Mouse (Mus musculus): Measurements from ENCODE around the gene Klra17. TPM values are rescaled to one million over a fixed set of nuclear protein-coding genes. Genes with fewer than 3 reads are reported as not detected.
"Not testable (repeated sequence)": the region's sequence is repeated elsewhere in the genome, so short reads cannot be mapped to it uniquely, and the experiment has no call there.

The Klra17 gene
- 0.06 TPM for polyA plus RNA-seq (2012; fragmentation: generic; extraction: Trizol)

- no peak for TF ChIP-seq TCF12 (IDR thresholded peaks at IDR 0.05; ENCODE audit: insufficient read depth, poor library complexity, severe bottlenecking)
- TF ChIP-seq POLR2AphosphoS2 (IDR thresholded peaks at IDR 0.05; ENCODE audit: insufficient read length, low read depth): no peak
- TF ChIP-seq MAX (IDR thresholded peaks at IDR 0.05; ENCODE audit: low read depth): no peak
- H3K79me2 ChIP-seq (ENCODE audit: control insufficient read depth, insufficient read depth): no peaks in the 10 kb centered on the region
- H3ac ChIP-seq (ENCODE audit: control insufficient read depth, insufficient read length): no peak within 1 kb of the TSS
- no peaks in the 10 kb centered on the region for H3K27me3 ChIP-seq (ENCODE audit: control insufficient read depth, insufficient read depth, insufficient read length)
- no peaks in the 10 kb centered on the region for H3K36me3 ChIP-seq (ENCODE audit: control insufficient read depth, insufficient read depth)
- H3K4me2 ChIP-seq (ENCODE audit: low read depth): no peak within 1 kb of the TSS
- no peak within 1 kb of the TSS for H3K4me3 ChIP-seq
Observed at GRCm38 (mm10) chr6:129876549-129876948, at the start of gene Klra17. Klra17 (minus strand) TSS chr6:129876672.

GRCm38 (mm10) chr6:129917476-129917946, 41.0 kb upstream of the Klra17 start, which contains the start of gene Klra5:
Klra5 (minus strand) TSS chr6:129917650.
- H3K4me2 ChIP-seq (ENCODE audit: low read depth); H3K36me3 ChIP-seq (ENCODE audit: control insufficient read depth, insufficient read depth); H3ac ChIP-seq (ENCODE audit: control insufficient read depth, insufficient read length); H3K79me2 ChIP-seq (ENCODE audit: control insufficient read depth, insufficient read depth); H3K27me3 ChIP-seq (ENCODE audit: control insufficient read depth, insufficient read depth, insufficient read length); H3K4me3 ChIP-seq: not testable (repeated sequence)

DNA sequence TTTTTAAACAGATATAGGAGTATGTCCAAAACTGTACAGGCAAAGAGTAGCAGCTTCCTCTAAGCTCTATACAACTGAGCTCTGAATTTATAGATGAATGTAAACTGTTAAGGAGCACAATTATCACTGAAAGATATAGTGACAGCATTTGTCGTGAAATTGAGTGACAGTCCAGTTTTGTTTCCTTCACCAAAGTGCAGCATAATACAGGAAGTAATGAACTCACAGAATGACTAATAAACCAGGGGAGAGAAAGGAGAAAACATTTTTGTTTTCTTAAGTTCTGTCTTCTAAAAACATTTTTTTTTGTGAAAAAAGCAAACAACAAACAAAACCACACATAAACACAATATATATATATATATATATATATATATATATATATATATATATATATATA, 40.5 kb upstream of the Klra17 start:
- no peak overlapping the region for H3ac ChIP-seq (ENCODE audit: control insufficient read depth, insufficient read length)
- no peak overlapping the region for H3K4me3 ChIP-seq
- TF ChIP-seq TCF12 (IDR thresholded peaks at IDR 0.05; ENCODE audit: insufficient read depth, poor library complexity, severe bottlenecking) (no peak), CEBPB (IDR thresholded peaks at IDR 0.05; ENCODE audit: insufficient read depth, poor library complexity, severe bottlenecking) (no peak), SRF (IDR thresholded peaks at IDR 0.05; ENCODE audit: control insufficient read depth, insufficient read length, low read depth) (no peak), POLR2A (IDR thresholded peaks at IDR 0.05; ENCODE audit: insufficient read length, low read depth) (no peak), POLR2AphosphoS2 (IDR thresholded peaks at IDR 0.05; ENCODE audit: insufficient read length, low read depth) (no peak), REST (IDR thresholded peaks at IDR 0.05; ENCODE audit: insufficient read depth, insufficient read length) (no peak), MAX (IDR thresholded peaks at IDR 0.05; ENCODE audit: low read depth) (no peak), TCF3 (IDR thresholded peaks at IDR 0.05; ENCODE audit: insufficient read length, low read depth) (no peak), USF1 (IDR thresholded peaks at IDR 0.05; ENCODE audit: low read depth) (no peak), E2F4 (IDR thresholded peaks at IDR 0.05; ENCODE audit: insufficient read depth) (no peak), MYOG (IDR thresholded peaks at IDR 0.05; ENCODE audit: control insufficient read depth in 1 of 3, insufficient read depth in 1 of 3, insufficient read length in 2 of 3, low read depth in 2 of 3) (no peak), MYOD1 (IDR thresholded peaks at IDR 0.05; ENCODE audit: control insufficient read depth in 1 of 3, insufficient read length in 2 of 3, low read depth in 2 of 3) (no peak)
- H3K4me2 ChIP-seq (ENCODE audit: low read depth): no peak overlapping the region
- no peaks in the 10 kb centered on the region for H3K36me3 ChIP-seq (ENCODE audit: control insufficient read depth, insufficient read depth)
- no peaks in the 10 kb centered on the region for H3K27me3 ChIP-seq (ENCODE audit: control insufficient read depth, insufficient read depth, insufficient read length)
- H3K79me2 ChIP-seq (ENCODE audit: control insufficient read depth, insufficient read depth): no peaks in the 10 kb centered on the region

- H3ac ChIP-seq (ENCODE audit: control insufficient read depth, insufficient read length): no peak overlapping the region
- no peak overlapping the region for H3K4me2 ChIP-seq (ENCODE audit: low read depth)
- TF ChIP-seq TCF3 (IDR thresholded peaks at IDR 0.05; ENCODE audit: insufficient read length, low read depth): no peak
- no peak for TF ChIP-seq TCF12 (IDR thresholded peaks at IDR 0.05; ENCODE audit: insufficient read depth, poor library complexity, severe bottlenecking)
- no peak for TF ChIP-seq USF1 (IDR thresholded peaks at IDR 0.05; ENCODE audit: low read depth)
- no peak for TF ChIP-seq MYOG (IDR thresholded peaks at IDR 0.05; ENCODE audit: control insufficient read depth in 1 of 3, insufficient read depth in 1 of 3, insufficient read length in 2 of 3, low read depth in 2 of 3)
- no peak for TF ChIP-seq MAX (IDR thresholded peaks at IDR 0.05; ENCODE audit: low read depth)
- TF ChIP-seq MYOD1 (IDR thresholded peaks at IDR 0.05; ENCODE audit: control insufficient read depth in 1 of 3, insufficient read length in 2 of 3, low read depth in 2 of 3): no peak
- TF ChIP-seq REST (IDR thresholded peaks at IDR 0.05; ENCODE audit: insufficient read depth, insufficient read length): no peak
- TF ChIP-seq POLR2AphosphoS2 (IDR thresholded peaks at IDR 0.05; ENCODE audit: insufficient read length, low read depth): no peak
- no peak for TF ChIP-seq CEBPB (IDR thresholded peaks at IDR 0.05; ENCODE audit: insufficient read depth, poor library complexity, severe bottlenecking)
- no peak for TF ChIP-seq SRF (IDR thresholded peaks at IDR 0.05; ENCODE audit: control insufficient read depth, insufficient read length, low read depth)
- TF ChIP-seq E2F4 (IDR thresholded peaks at IDR 0.05; ENCODE audit: insufficient read depth): no peak
- no peak for TF ChIP-seq POLR2A (IDR thresholded peaks at IDR 0.05; ENCODE audit: insufficient read length, low read depth)
- no peaks in the 10 kb centered on the region for H3K79me2 ChIP-seq (ENCODE audit: control insufficient read depth, insufficient read depth)
- H3K4me3 ChIP-seq: no peak overlapping the region
- H3K27me3 ChIP-seq (ENCODE audit: control insufficient read depth, insufficient read depth, insufficient read length): no peaks in the 10 kb centered on the region
- H3K36me3 ChIP-seq (ENCODE audit: control insufficient read depth, insufficient read depth): no peaks in the 10 kb centered on the region
Observed at GRCm38 (mm10) chr6:129882525-129882924, 6.1 kb upstream of the Klra17 start.

DNA sequence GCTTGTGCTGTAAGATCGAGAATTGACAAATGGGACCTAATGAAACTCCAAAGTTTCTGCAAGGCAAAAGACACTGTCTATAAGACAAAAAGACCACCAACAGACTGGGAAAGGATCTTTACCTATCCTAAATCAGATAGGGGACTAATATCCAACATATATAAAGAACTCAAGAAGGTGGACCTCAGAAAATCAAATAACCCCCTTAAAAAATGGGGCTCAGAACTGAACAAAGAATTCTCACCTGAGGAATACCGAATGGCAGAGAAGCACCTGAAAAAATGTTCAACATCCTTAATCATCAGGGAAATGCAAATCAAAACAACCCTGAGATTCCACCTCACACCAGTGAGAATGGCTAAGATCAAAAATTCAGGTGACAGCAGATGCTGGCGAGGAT, 14.1 kb downstream of the Klra17 start, which contains the start of gene Gm17631:
Gm17631 (plus strand) TSS at position 301 of the 400 bp plus-strand sequence.
- not testable (repeated sequence) for H3K4me3 ChIP-seq; H3K36me3 ChIP-seq (ENCODE audit: control insufficient read depth, insufficient read depth); H3K27me3 ChIP-seq (ENCODE audit: control insufficient read depth, insufficient read depth, insufficient read length); H3ac ChIP-seq (ENCODE audit: control insufficient read depth, insufficient read length); H3K79me2 ChIP-seq (ENCODE audit: control insufficient read depth, insufficient read depth); H3K4me2 ChIP-seq (ENCODE audit: low read depth)

- TF ChIP-seq REST (IDR thresholded peaks at IDR 0.05; ENCODE audit: insufficient read depth, insufficient read length) (no peak), E2F4 (IDR thresholded peaks at IDR 0.05; ENCODE audit: insufficient read depth) (no peak), POLR2A (IDR thresholded peaks at IDR 0.05; ENCODE audit: insufficient read length, low read depth) (no peak), MYOG (IDR thresholded peaks at IDR 0.05; ENCODE audit: control insufficient read depth in 1 of 3, insufficient read depth in 1 of 3, insufficient read length in 2 of 3, low read depth in 2 of 3) (no peak), MAX (IDR thresholded peaks at IDR 0.05; ENCODE audit: low read depth) (no peak), POLR2AphosphoS2 (IDR thresholded peaks at IDR 0.05; ENCODE audit: insufficient read length, low read depth) (no peak), USF1 (IDR thresholded peaks at IDR 0.05; ENCODE audit: low read depth) (no peak), TCF3 (IDR thresholded peaks at IDR 0.05; ENCODE audit: insufficient read length, low read depth) (no peak), CEBPB (IDR thresholded peaks at IDR 0.05; ENCODE audit: insufficient read depth, poor library complexity, severe bottlenecking) (no peak), TCF12 (IDR thresholded peaks at IDR 0.05; ENCODE audit: insufficient read depth, poor library complexity, severe bottlenecking) (no peak), SRF (IDR thresholded peaks at IDR 0.05; ENCODE audit: control insufficient read depth, insufficient read length, low read depth) (no peak)
- no peaks in the 10 kb centered on the region for H3K27me3 ChIP-seq (ENCODE audit: control insufficient read depth, insufficient read depth, insufficient read length)
- no peak overlapping the region for H3K4me2 ChIP-seq (ENCODE audit: low read depth)
- H3ac ChIP-seq (ENCODE audit: control insufficient read depth, insufficient read length): no peak overlapping the region
- H3K4me3 ChIP-seq: no peak overlapping the region
- H3K36me3 ChIP-seq (ENCODE audit: control insufficient read depth, insufficient read depth): no peaks in the 10 kb centered on the region
- no peaks in the 10 kb centered on the region for H3K79me2 ChIP-seq (ENCODE audit: control insufficient read depth, insufficient read depth)
Observed at GRCm38 (mm10) chr6:129825559-129825958, 50.9 kb downstream of the Klra17 start.

All from myocyte (in vitro differentiated cells).